Mouse (Mus musculus): ENCODE measurements at regions not wholly inside any gene's neighbourhood (a gene's known extent, or its start where the extent isn't known, plus 50 kb on each side); places are given as distances from the start of the nearest gene placed in this dataset.

GRCm38 (mm10) chr2:92544364-92545151 is 54.9 kb upstream of the Chst1 start:
- no peak for DNase-seq (ENCODE audit: low read depth, low spot score)

- DNase-seq (ENCODE audit: low read depth, low spot score) = no peak
Observed at GRCm38 (mm10) chr2:92540841-92541240, 58.7 kb upstream of the Chst1 start.

GRCm38 (mm10) chr2:92531996-92532395 is 67.5 kb upstream of the Chst1 start:
- no peak for DNase-seq (ENCODE audit: low read depth, low spot score)

- DNase-seq (ENCODE audit: low read depth, low spot score) = no peak
Observed at GRCm38 (mm10) chr2:92530677-92531076, 68.8 kb upstream of the Chst1 start.

- DNase-seq (ENCODE audit: low read depth, low spot score) = no peak
Observed at GRCm38 (mm10) chr2:92529670-92530322, 69.5 kb upstream of the Slc35c1 start.

GRCm38 (mm10) chr2:92529071-92529641 is 68.8 kb upstream of the Slc35c1 start:
- DNase-seq (ENCODE audit: low read depth, low spot score) = peak; percentile 77

GRCm38 (mm10) chr2:92528119-92528830 is 67.9 kb upstream of the Slc35c1 start:
- no peak for DNase-seq (ENCODE audit: low read depth, low spot score)

DNA sequence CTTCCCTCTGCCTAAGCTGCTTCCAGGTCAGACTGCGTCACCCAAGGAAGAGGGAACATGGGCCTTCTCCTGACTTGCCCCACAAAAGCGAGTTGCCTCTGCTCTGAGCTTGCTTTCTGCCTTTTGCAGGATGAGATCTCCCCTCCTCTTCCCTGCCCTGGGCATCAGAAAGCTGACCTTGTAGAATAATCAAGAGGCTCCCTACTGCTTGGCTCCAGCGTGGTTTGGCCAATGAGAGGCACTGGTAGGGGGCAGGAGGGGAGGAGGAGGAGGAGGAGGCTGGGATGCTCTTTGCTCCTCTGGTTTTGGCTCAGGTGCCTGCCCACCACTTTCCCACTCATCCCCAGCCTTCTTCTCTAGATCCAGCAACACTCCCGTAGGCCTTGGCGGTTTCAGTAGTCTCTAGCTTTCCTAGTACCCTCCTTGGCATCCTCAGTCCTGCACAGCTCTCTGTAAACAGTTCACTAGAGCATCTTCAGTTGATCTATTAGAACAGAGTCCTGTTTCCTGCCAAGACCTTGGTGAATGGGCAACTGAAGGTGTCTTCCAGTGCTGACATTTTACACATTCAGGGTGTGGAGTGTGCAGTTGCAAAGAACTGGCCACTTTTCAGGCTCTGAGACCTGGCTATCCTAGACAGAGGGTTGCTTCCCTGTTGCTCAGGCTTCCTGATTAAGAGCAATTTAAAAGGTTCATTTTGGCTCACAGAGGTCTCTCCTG is 66.5 kb upstream of the Slc35c1 start:
- no peak for DNase-seq (ENCODE audit: low read depth, low spot score)

DNA sequence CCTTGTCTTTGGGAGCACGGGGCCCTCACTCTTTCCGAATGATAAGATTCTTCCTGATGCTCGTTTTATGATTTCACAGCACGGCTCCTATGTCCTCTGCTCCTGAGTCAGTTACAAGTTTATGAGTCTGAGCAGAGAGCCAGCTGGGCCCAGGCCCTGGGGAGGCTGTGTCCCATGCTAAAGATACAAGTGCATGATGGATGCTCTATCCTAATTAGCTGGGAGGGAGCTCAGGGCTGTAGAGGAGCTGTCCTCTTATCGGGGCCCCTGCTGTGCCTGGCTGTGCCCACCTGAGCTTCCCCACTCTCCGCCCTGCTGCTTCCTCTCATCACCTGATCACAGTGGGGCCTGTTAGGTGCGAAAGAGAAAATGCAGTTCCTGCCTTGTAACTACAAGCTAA is 65.3 kb upstream of the Slc35c1 start:
- DNase-seq (ENCODE audit: low read depth, low spot score) = no peak

GRCm38 (mm10) chr2:92525062-92525623 is 64.8 kb upstream of the Slc35c1 start:
- DNase-seq (ENCODE audit: low read depth, low spot score) = no peak

DNA sequence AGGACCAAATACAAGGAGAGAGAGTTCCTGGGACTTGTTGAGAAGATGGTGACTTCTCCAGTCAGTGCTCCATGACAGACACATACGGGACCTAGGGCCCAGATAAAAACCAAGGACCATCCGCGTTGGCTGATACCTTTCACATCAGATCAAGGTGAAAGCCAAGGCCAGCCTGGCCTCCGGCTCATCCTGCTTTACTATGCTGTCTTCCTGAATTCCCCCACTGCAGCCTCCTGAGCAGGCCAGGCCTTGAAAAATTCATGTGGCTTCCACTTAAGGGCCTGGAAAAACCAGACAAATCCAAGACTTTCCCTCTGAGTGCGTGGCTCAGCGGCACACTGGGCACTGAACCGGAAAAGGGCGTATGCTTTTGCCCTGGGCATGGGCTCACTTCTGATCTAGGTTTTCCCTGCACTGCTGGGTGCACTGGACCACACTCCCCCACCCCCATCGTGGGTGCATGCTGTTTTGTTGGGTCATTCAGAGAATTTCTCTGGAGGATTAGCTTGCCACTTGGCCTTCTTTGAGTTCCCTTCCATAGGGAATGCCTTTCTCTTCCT is 64.1 kb upstream of the Slc35c1 start:
- no peak for DNase-seq (ENCODE audit: low read depth, low spot score)

DNA sequence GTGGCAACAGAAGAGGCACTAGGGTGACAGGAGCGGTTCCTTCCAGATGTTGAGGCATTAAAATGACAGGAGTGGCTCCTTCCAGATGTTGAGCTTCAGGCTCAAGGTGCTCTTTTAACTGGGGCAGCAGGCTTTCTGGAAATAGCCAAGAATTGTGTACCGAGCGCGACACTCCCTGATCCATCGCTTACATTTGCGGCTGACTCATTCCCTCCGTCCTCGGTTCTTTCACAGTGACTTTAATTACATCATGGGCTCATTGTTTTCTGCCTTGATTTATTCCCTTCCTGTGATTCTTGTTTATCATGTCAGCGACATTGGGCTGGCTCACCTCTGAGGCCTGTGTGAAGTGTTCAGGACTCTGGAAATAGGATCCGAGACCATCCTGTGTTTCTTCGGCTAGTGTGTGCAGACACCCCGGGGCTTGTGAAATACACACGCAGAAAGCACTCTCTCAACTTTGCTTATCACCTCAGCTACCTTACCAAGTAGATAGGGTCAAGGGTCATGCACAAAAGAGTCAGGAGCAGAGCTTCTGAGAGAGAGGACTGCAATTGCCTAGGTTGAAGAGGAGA is 63.1 kb upstream of the Slc35c1 start:
- DNase-seq (ENCODE audit: low read depth, low spot score) = no peak

DNA sequence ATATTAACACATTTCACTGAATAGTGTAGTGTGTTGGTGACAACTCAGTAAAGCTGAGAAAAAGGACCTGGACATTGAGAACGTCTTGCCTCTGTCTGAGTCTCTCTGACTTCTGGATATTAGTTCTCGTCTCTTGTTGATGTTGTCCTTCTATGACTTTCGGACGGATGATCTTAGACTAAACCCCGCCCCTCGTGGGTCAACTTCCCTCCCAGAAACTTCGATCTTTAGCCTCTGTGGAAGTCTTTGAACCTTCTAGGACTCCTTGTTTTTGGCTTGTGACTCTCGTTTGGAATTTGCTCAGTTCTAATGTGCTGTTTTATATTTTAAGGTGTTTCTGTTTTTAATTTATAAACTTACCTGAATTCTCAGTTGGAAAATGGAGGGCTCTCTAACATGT is 61.2 kb upstream of the Slc35c1 start:
- no peak for DNase-seq (ENCODE audit: low read depth, low spot score)

- DNase-seq (ENCODE audit: low read depth, low spot score) = no peak
Observed at GRCm38 (mm10) chr2:92519396-92519795, 59.1 kb upstream of the Slc35c1 start.

- no peak for DNase-seq (ENCODE audit: low read depth, low spot score)
Observed at GRCm38 (mm10) chr2:92518891-92519290, 58.6 kb upstream of the Slc35c1 start.

- no peak for DNase-seq (ENCODE audit: low read depth, low spot score)
Observed at GRCm38 (mm10) chr2:92514961-92515360, 54.6 kb upstream of the Slc35c1 start.

DNA sequence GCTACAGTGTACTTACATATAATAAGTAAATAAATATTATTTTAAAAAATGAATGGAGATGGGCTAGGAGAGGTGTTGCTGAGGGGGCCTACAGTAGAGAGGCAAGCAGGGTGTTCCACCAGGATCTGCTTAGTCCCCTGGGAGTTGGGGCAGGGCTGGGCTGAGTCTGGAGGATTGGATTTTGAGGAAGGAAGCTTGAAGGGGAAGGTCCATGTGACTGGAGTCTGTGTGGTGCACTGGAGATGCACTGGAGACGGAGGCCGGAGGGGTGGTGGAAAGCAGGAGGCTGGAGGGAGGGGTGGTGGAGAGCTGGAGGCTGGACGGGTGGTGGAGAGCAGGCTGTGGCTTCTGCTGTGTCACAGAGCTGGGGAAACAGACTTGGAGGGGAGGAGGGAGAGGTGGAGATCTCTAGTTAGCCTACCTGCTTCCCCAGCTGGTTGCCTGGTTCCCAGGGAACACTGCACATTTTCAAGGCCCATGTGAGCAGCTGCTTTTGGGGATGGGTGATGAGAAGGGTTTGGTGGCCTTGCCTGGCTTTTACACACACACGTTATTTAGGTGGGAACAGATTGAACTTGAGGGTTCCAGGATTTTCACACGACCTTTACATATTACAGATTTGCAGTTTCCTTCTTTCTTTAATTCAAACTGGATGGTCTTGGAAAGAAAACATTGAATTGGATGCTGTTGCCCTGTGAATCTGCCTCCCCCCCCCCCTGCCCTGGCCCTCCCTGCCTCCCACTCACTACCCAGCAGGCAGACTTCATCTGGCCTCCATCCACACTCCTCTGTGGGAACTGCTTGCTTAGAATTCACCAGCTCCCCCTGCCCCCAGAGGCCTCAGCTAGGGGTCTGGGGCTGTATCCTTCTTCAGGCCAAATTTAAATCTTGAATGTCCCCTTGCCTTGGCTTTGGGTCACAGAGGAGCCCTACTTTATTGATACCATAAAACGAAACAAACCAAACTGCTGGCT is 51.7 kb upstream of the Slc35c1 start:
- DNase-seq (ENCODE audit: low read depth, low spot score) = no peak

Measured in retina, adult 2 months (tissue).